Mouse (Mus musculus) left cerebral cortex, postnatal 36 days (tissue): Measurements from ENCODE around the gene Lrsam1. TPM values are rescaled to one million over a fixed set of nuclear protein-coding genes. Genes with fewer than 3 reads are reported as not detected.

Experiments used
- DNase-seq, 2 experiments: peaks; one replicate each; pipeline ENCODE4 v3.0.0; 2021 to 2022; ENCODE audit warnings: low spot score in 2 of 2, mixed read lengths in 1 of 2
- intact Hi-C: fragments of 180-260 bp; cut with DNase I; formaldehyde crosslinking; loops from one replicate; pipeline ENCODE4 v1.15.1; 2025
- total RNA-seq, 2 experiments: library from RNA; stranded (reverse); gene quantifications; 2 replicates each; pipeline ENCODE4 v1.2.3; 2021

Lrsam1 gene
- total RNA-seq, 2 experiments from 2014 or later, result 34.7 to 36.2 TPM

- no peak for DNase-seq
- intact Hi-C loops, result loop anchor here (2.0 kb wide), 1 partner anchor 31 kb away; no protein-coding TSS in a partner anchor
Measured at GRCm38 (mm10) chr2:32877303-32877702, 84.1 kb downstream of the Lrsam1 start.

- intact Hi-C loops, result loop anchor here (2.0 kb wide), 1 partner anchor 32 kb away; no protein-coding TSS in a partner anchor
- peak in 1 of 2 experiments; percentile 18 for DNase-seq
Measured at GRCm38 (mm10) chr2:32876490-32877302, 84.7 kb downstream of the Lrsam1 start.

- intact Hi-C loops, result loop anchor here (2.0 kb wide), 1 partner anchor 33 kb away; no protein-coding TSS in a partner anchor
- DNase-seq, result peak; percentile 70 to 76
Measured at GRCm38 (mm10) chr2:32875675-32876489, 85.5 kb downstream of the Lrsam1 start, which contains the start of gene Fam129b. Fam129b (plus strand) TSS chr2:32876114.

Other genes with a start within 250 kb of the Lrsam1 start
- 100 to 1,000 TPM; 105 to 117 TPM for gene Cdk9, start 248.5 kb downstream of the Lrsam1 start, total RNA-seq
- gene Sh2d3c, start 240.6 kb downstream of the Lrsam1 start, total RNA-seq, result 10 to 100 TPM; 33.3 to 45.8 TPM
- gene 6330409D20Rik, start 220.6 kb downstream of the Lrsam1 start, total RNA-seq, result 1 to 10 TPM; 2.5 to 3.2 TPM
- 10 to 100 TPM; 27.8 to 29.9 TPM for gene Tor2a, start 204.4 kb downstream of the Lrsam1 start, total RNA-seq
- gene Ttc16, start 186.0 kb downstream of the Lrsam1 start, total RNA-seq, result under 1 TPM; 0.41 to 0.72 TPM
- gene Ptrh1, start 185.8 kb downstream of the Lrsam1 start, total RNA-seq, result 1 to 10 TPM; 7.2 to 9.2 TPM
- gene Cfap157, start 177.2 kb downstream of the Lrsam1 start, total RNA-seq, result under 1 TPM in 1 of 2 experiments, not detected in 1; 0.29 TPM
- gene Stxbp1, start 114.4 kb downstream of the Lrsam1 start, total RNA-seq, result 1,000 to 10,000 TPM in 1 of 2 experiments, 100 to 1,000 TPM in 1; 963 to 1,065 TPM
- 10 to 100 TPM; 22.6 to 23.7 TPM for gene Fam129b, start 85.5 kb downstream of the Lrsam1 start, total RNA-seq
- 100 to 1,000 TPM; 107 to 115 TPM for gene Rpl12, start 55 bp downstream of the Lrsam1 start, total RNA-seq
- 10 to 100 TPM; 26.9 to 27.1 TPM for gene Slc2a8, start 20.5 kb upstream of the Lrsam1 start, total RNA-seq
- 100 to 1,000 TPM; 104 to 129 TPM for gene Garnl3, start 170.0 kb upstream of the Lrsam1 start, total RNA-seq